Mouse (Mus musculus): Measurements from ENCODE around the gene Elovl6.

- TF ChIP-seq GATA1 (IDR thresholded peaks at IDR 0.05; ENCODE audit: low read length), result no peak
- TF ChIP-seq TAL1 (IDR thresholded peaks at IDR 0.05; ENCODE audit: low read length), result no peak
Measured at GRCm38 (mm10) chr3:129557048-129557447, 24.9 kb downstream of the Elovl6 start.

All from erythroblast, embryonic 14.5 days (primary cell).